Mouse (Mus musculus) embryonic fibroblast, embryonic 13.5 days (primary cell): ENCODE measurements around the gene Pklr.

Experiments used
- CTCF ChIP-seq: IDR thresholded peaks from 2 replicates; pipeline ENCODE4 v1.5.1; 2011; ENCODE audit warnings: mild to moderate bottlenecking, control low read depth, low read length, moderate library complexity, borderline replicate concordance; ENCODE audit not compliant: insufficient read depth
- POLR2A ChIP-seq: IDR thresholded peaks from 2 replicates; pipeline ENCODE4 v1.6.1; 2011; ENCODE audit warnings: low read depth, mild to moderate bottlenecking, control low read depth, low read length, moderate library complexity

DNA sequence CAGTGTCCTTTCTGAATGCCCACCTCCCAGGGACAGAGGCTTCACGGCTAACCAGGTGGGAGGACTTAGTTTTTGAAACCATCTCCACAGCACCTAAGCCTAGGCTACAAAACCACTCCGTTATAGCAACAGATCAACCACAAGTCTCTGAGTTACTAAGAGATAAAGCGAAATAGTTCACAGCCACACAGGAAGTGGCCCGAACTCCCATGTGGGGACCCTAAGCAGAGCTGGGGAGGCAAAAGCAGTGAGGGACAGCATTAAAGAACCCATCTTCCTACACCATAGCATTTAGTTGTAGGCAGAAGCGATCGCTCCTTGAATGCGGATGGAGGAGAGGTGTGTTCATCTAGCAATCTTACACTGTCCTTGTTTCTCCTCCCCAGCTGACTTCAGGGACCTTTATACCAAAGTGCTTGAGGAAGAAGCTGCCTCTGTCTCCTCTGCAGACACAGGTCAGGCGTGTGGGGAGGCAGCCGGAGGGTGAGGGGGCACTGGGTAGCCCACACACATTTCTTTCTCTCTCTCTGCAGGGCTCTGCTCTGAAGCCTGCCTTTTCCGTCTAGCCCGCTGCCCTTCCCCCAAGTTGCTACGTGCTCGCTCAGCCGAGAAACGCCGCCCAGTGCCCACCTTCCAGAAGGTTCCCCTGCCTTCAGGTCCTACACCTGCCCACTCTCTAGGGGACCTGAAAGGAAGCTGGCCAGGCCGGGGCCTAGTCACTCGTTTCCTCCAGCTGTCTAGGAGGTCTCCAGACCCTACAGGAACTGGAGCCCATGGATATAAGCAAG lies 51.9 kb downstream of the Pklr start:
- TF ChIP-seq CTCF (no peak), POLR2A (no peak)
